Mouse (Mus musculus): Measurements from ENCODE around the gene Sh2d4b.

- TF ChIP-seq CTCF (IDR thresholded peaks at IDR 0.05) (no peak), EP300 (IDR thresholded peaks at IDR 0.05) (no peak)
These were observed 34.0 kb upstream of the Sh2d4b start for GRCm38 (mm10) chr14:40927041-40927440.
